1 mouse cellular context compared by ENCODE assay signal in genomic region chr8:69801796-69802195, GRCm38 (mm10).
TF ChIP-seq lines count a peak whose summit lies in the region.

No protein-coding gene starts in this region.

TF ChIP-seq in MEL, 35 proteins besides CTCF, POLR2A, EP300 and RAD21:
- TF ChIP-seq MAZ (IDR thresholded peaks at IDR 0.05; ENCODE audit: low read depth, low read length): no peak
- TF ChIP-seq POLR2AphosphoS2 (IDR thresholded peaks at IDR 0.05; ENCODE audit: low read length): peak; percentile 41; the same call in 1 of the 2 replicates
